32 mouse cellular contexts compared by ENCODE assay signal in the genomic region with DNA sequence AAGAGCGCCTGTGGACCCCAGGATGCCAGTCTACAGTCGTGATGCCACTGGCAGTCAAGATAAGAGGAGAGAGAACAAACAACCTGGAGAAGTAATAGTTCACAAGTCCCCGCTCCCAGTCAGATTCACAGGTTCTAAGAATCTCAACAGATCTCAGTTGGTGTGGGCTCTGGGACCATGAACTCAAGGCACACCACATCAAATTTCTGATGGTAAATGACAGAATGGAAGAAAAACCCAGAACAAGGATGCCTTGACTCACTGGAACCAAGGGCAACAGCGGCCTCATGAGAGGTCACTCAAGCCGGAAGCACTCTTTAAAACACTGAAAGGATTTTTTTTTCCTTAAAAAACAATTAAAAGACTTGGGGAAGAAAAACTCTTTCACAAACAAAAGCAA. TPM values are rescaled to one million over a fixed set of nuclear protein-coding genes. Genes with fewer than 3 reads are reported as not detected.
"Had no signal": no experiment of that assay in that cellular context is flagged by ENCODE, and none has a peak within 500 bp of the region (broad histone marks: within the 10 kb centered on the region; RNA-seq: fewer than 3 reads in every experiment).

No protein-coding gene starts in this region.

- H3K27ac ChIP-seq: left cerebral cortex, adult 2 months; limb, embryonic 10.5 days; limb, embryonic 12.5 days; limb, embryonic 13.5 days; limb, embryonic 15.5 days; liver, embryonic 12.5 days; liver, embryonic 13.5 days; liver, embryonic 14.5 days; liver, embryonic 15.5 days; lung, embryonic 15.5 days; macrophage; midbrain, embryonic 10.5 days; midbrain, embryonic 12.5 days; midbrain, embryonic 13.5 days; midbrain, embryonic 15.5 days had no signal

- H3K4me3 ChIP-seq: left cerebral cortex, adult 2 months; limb, embryonic 10.5 days; limb, embryonic 12.5 days; limb, embryonic 13.5 days; limb, embryonic 15.5 days; liver, embryonic 12.5 days; liver, embryonic 13.5 days; liver, embryonic 15.5 days; lung, embryonic 15.5 days; megakaryocyte, embryonic 14.5 days; midbrain, embryonic 10.5 days; midbrain, embryonic 12.5 days; midbrain, embryonic 13.5 days; midbrain, embryonic 15.5 days; myocyte had no signal

- H3K4me1 ChIP-seq: limb, embryonic 12.5 days; limb, embryonic 15.5 days; midbrain, embryonic 10.5 days; midbrain, embryonic 13.5 days had no signal

- H3K9ac ChIP-seq: limb, embryonic 12.5 days; limb, embryonic 13.5 days; limb, embryonic 15.5 days; liver, embryonic 12.5 days; liver, embryonic 13.5 days; liver, embryonic 14.5 days; liver, embryonic 15.5 days; liver, postnatal 0 days; lung, embryonic 14.5 days; lung, embryonic 15.5 days; midbrain, embryonic 12.5 days; midbrain, embryonic 13.5 days; midbrain, embryonic 15.5 days had no signal

- H3K9me3 ChIP-seq: limb, embryonic 10.5 days; limb, embryonic 12.5 days; limb, embryonic 13.5 days; limb, embryonic 15.5 days; liver, embryonic 12.5 days; liver, embryonic 13.5 days; liver, embryonic 15.5 days; lung, embryonic 15.5 days; midbrain, embryonic 10.5 days; midbrain, embryonic 12.5 days; midbrain, embryonic 13.5 days; midbrain, embryonic 15.5 days had no signal

- H3K4me2 ChIP-seq: limb, embryonic 12.5 days; limb, embryonic 13.5 days; limb, embryonic 15.5 days; liver, embryonic 11.5 days; liver, embryonic 12.5 days; liver, embryonic 13.5 days; liver, embryonic 15.5 days; lung, embryonic 14.5 days; lung, embryonic 15.5 days; midbrain, embryonic 11.5 days; midbrain, embryonic 12.5 days; midbrain, embryonic 13.5 days; midbrain, embryonic 15.5 days had no signal

- DNase-seq: left cerebral cortex, postnatal 4 days; liver; liver, embryonic 13.5 days; liver, postnatal 0 days; lung, adult 18-20 months; lung, adult 2 months; lung, embryonic 14.5 days; lung, postnatal 10 days; lung, postnatal 14 days; lung, postnatal 36 days; lung, postnatal 4 days; midbrain, embryonic 14.5 days had no signal

- H3K27me3 ChIP-seq: limb, embryonic 12.5 days; limb, embryonic 15.5 days; liver, embryonic 13.5 days; liver, embryonic 15.5 days; lung, embryonic 15.5 days; megakaryocyte, embryonic 14.5 days; midbrain, embryonic 12.5 days; midbrain, embryonic 15.5 days had no signal

- H3K36me3 ChIP-seq: limb, embryonic 10.5 days; limb, embryonic 12.5 days; limb, embryonic 13.5 days; limb, embryonic 15.5 days; liver, embryonic 12.5 days; liver, embryonic 13.5 days; liver, embryonic 15.5 days; lung, embryonic 15.5 days; midbrain, embryonic 10.5 days; midbrain, embryonic 12.5 days; midbrain, embryonic 13.5 days; midbrain, embryonic 15.5 days had no signal

- ATAC-seq: liver, embryonic 12.5 days; liver, postnatal 0 days; lung, postnatal 0 days; midbrain, embryonic 13.5 days; midbrain, embryonic 15.5 days; midbrain, embryonic 16.5 days had no signal

RNA-seq across cellular contexts. Expression of gene Cracr2a, which starts 27.4 kb away (rescaled TPM):
- polyA plus RNA-seq: myocyte had no signal
